Mouse (Mus musculus) frontal cortex, postnatal 10 days (tissue): ENCODE results near the gene Pus7l.

Source experiments
- DNase-seq, 2 experiments: peaks; one replicate each; pipeline ENCODE4 v3.0.0; 2022; ENCODE audit warnings: low spot score in 2 of 2, mixed read lengths in 1 of 2

Gene Pus7l

GRCm38 (mm10) chr15:94543409-94544051 lies at the start of gene Pus7l, which contains the start of gene Irak4:
TSS of gene Pus7l (minus strand) at chr15:94543547.
TSS of gene Irak4 (plus strand) at chr15:94543643.
- DNase-seq = peak; percentile 87

- DNase-seq = no peak
Measured at GRCm38 (mm10) chr15:94591356-94591755, 48.0 kb upstream of the Pus7l start.

GRCm38 (mm10) chr15:94590083-94590482 lies 46.7 kb upstream of the Pus7l start:
- DNase-seq = no peak

- DNase-seq = peak; percentile 96 to 98
Measured at GRCm38 (mm10) chr15:94589219-94590075, 46.1 kb upstream of the Pus7l start, which contains the start of gene Twf1. TSS of gene Twf1 (minus strand) at chr15:94589889.

- DNase-seq = no peak
Measured at GRCm38 (mm10) chr15:94587826-94588715, 44.7 kb upstream of the Pus7l start.

GRCm38 (mm10) chr15:94584738-94585137 lies 41.4 kb upstream of the Pus7l start:
- DNase-seq = no peak

GRCm38 (mm10) chr15:94583153-94583552 lies 39.8 kb upstream of the Pus7l start:
- DNase-seq = no peak

- DNase-seq = no peak
Measured at GRCm38 (mm10) chr15:94582000-94582593, 38.8 kb upstream of the Pus7l start.

- DNase-seq = no peak
Measured at GRCm38 (mm10) chr15:94574566-94575268, 31.4 kb upstream of the Pus7l start.

- no peak for DNase-seq
Measured at GRCm38 (mm10) chr15:94572746-94573145, 29.4 kb upstream of the Pus7l start.

- DNase-seq = no peak
Measured at GRCm38 (mm10) chr15:94571501-94571900, 28.2 kb upstream of the Pus7l start.

GRCm38 (mm10) chr15:94568496-94569182 lies 25.3 kb upstream of the Pus7l start:
- no peak for DNase-seq

GRCm38 (mm10) chr15:94565854-94566253 lies 22.5 kb upstream of the Pus7l start:
- no peak for DNase-seq

- DNase-seq = no peak
Measured at GRCm38 (mm10) chr15:94564909-94565308, 21.6 kb upstream of the Pus7l start.

- DNase-seq = no peak
Measured at GRCm38 (mm10) chr15:94558895-94559656, 15.7 kb upstream of the Pus7l start.

GRCm38 (mm10) chr15:94557442-94557841 lies 14.1 kb upstream of the Pus7l start:
- peak; percentile 60 to 83 for DNase-seq

- DNase-seq = no peak
Measured at GRCm38 (mm10) chr15:94553536-94553935, 10.2 kb upstream of the Pus7l start.

- DNase-seq = no peak
Measured at GRCm38 (mm10) chr15:94544844-94545243, 1.5 kb upstream of the Pus7l start.

GRCm38 (mm10) chr15:94544052-94544636 lies 797 bp upstream of the Pus7l start:
- no peak for DNase-seq
